Mouse (Mus musculus) heart, postnatal 4 days (tissue): ENCODE measurements around the gene Spock1. TPM values are rescaled to one million over a fixed set of nuclear protein-coding genes. Genes with fewer than 3 reads are reported as not detected.
"Not testable (repeated sequence)": the region's sequence is repeated elsewhere in the genome, so short reads cannot be mapped to it uniquely, and the experiment has no call there.

Experiments used
- DNase-seq: peaks from one replicate; pipeline ENCODE4 v3.0.0; 2021
- total RNA-seq, 2 experiments: library from RNA; stranded (reverse); gene quantifications; 2 replicates each; pipeline ENCODE4 v1.2.3; 2021

The Spock1 gene
- total RNA-seq, 2 experiments from 2014 or later, result 1.5 to 1.8 TPM

DNA sequence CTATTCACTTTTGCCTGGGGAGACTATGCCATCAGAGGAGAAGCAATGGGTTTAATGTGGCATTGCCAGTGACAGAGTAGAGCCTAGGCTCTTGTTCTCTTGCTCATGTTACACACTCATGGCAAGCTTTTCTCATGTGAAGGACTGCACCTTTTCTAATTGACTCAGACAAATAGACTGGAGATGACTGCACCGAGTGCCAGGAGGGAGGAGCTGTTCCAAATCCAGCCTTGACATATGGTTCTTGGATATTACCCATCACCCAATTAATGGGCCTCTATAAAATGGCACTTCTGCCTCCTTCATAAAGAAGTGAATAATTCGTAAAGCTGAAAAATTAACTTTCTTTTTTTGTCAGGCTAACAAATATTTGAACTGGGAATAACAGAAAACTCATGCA, 259.3 kb downstream of the Spock1 start:
- DNase-seq, result no peak

DNA sequence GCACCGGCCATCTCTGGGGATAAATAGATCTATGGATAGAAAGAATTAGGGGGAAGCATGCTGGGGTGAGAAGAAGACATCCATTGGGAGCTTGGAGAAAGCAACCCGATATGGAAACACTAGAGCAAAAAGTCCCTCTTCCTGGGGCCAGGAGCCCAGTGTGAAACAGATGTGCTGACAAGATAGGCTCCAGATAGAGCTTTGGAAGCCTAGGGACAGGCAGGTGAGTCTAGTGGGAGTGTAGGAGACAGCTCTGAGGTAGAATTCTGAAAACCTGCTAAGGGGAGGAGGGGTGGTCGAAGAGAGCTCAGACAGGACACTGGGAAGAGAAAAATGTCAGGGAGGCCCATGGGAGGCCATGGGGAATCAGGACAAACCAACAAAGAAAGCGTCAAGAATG, 260.7 kb downstream of the Spock1 start:
- no peak for DNase-seq

GRCm38 (mm10) chr13:57643036-57643435, 265.1 kb downstream of the Spock1 start:
- DNase-seq, result no peak

- DNase-seq, result no peak
These were observed 266.5 kb downstream of the Spock1 start for GRCm38 (mm10) chr13:57641649-57642048.

DNA sequence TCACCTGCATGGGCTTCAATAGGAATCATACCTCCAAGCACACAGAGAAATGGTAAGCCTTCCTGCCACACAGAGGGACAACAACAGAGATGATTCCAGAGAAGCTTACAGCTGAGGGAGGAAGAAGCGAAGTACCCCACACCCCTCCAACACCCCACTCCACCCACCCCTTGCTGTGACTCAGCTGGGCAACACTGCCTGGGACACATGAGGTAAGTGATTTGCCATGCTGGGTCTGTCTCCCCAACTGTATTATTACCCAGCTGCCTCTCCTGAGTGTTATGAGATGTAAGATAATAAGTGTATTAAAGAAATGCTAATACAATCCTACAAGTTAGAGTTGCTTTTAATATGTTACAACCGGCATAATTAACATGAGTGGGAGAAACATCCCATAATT, 267.2 kb downstream of the Spock1 start:
- no peak for DNase-seq

DNA sequence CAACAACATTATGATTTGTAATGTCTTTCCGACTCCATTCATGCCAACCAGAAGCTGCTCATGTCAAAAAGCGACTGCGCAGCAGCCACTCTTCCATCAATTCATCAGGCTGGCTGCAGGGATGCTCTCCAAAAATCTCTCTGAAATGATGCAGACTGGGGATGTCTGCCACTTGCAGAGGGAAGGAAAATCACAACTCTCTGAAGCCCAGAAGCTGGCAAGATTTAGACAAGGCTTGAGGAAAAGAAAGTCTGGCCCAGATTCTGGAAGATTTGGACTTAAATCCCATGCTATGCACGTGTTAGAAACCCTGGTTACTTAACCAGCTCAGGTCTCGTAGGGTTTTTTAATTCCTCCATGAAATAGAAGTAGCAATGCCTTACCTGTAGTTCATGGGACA, 269.3 kb downstream of the Spock1 start:
- no peak for DNase-seq

GRCm38 (mm10) chr13:57637606-57638132, 270.5 kb downstream of the Spock1 start:
- DNase-seq, result no peak

DNA sequence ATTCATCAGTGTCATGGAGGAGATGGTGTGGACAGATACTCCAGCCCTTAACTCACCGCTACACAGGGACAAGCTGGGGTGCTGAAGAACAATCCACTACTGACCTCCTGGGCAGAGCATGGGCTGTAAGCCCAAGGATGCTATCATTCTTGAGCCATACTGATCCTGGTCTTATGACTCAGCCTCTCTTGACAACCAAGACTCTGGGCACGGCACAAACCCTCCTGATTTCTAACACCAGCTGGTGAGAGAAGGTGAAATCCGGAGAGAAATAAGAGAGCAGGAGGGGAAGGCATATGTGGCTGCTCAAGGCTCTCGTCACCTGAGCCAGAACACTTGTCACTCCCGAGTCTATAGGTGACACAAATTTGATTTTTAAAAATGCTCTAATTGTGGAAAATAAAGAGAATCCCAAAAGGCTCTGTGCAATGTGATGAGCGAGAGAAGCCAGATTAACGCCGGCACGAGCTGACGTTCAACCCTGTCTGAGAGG, 271.0 kb downstream of the Spock1 start:
- DNase-seq, result no peak

DNA sequence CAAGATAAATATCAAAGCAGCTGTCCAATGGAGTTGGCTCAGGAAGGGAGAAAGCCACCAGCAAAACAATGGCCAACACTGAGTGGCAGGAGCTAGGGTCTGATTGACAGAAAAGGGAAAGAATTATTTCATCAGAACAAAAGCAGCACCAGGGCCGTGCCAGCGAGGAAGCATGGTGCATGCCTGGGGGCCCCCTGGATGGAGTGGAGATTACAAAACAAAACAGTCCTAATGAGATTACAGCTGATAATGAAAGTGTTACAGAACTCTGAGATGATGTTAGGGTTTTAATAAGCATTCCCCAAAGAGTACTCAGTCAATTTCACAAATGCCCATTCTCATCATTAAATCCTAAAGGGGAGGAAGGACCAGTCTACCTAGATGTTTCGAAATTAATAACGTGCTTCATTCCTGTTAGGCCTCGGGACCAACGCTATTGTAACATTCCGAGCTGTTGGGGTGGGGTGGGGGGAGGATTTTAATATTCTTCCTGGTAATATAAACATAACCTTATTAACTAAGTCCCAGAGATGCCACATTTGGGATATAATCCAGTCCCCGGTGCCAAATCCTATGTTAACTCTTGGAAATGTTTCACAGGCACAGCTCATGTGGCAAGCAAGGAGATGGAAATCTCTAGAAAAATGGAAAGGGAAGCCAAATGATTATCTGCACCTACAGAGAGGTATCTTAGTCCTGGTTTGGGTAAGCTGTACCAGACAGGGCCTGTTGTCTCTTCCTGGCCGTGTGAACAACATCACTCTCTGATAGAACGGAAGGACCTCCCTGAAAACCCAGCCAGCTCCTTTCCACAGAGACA, 271.7 kb downstream of the Spock1 start:
- no peak for DNase-seq

- DNase-seq, result no peak
These were observed 277.6 kb downstream of the Spock1 start for GRCm38 (mm10) chr13:57630532-57630931.

DNA sequence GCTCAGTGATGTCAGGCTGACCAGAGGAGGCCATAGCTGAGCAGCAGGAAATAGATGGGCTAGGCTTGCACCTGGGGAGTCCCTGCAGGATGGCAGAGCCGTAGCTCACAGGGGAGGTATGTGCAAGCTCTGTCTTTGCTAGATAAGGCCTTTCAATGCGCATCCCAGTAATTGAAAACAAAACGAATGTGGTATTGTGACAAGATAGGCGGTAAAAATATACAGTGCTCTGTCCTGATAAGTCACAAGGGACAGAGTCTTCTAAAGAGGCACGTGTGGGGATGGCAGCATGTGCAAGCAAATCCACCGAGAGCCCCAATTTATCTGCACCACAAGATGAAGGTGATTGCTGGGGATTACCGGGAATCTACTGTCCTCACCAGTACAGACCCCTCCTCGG, 279.9 kb downstream of the Spock1 start:
- DNase-seq, result no peak

GRCm38 (mm10) chr13:57626434-57626833, 281.7 kb downstream of the Spock1 start:
- DNase-seq, result no peak

DNA sequence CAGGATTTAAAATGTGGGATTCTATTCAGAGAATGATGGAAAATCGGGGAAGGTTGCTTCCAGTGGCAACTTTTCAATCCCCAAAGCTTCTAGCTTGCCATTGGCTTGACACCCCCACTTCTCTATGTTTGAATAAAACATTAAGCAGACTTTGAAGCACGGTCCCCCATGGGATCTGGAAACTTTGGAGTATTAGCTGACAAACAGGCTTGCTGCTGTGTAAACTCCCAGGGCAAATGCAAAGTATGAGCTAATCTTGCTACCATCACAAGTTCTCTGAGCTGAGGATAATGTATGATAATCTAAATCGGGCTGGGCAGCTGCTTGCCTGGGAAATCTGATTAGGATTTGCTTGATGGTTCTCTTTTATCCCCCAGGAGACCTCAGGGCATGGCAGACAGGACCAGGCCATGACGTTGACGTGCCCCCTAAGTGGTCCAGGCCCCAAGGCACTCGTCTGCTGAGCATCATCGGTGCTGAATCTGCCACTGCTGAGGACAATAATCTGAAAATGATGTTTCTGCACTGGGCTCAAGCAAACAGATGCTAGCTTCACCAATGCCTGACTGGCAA, 284.1 kb downstream of the Spock1 start:
- DNase-seq, result no peak

- no peak for DNase-seq
These were observed 288.9 kb downstream of the Spock1 start for GRCm38 (mm10) chr13:57619079-57619768.

DNA sequence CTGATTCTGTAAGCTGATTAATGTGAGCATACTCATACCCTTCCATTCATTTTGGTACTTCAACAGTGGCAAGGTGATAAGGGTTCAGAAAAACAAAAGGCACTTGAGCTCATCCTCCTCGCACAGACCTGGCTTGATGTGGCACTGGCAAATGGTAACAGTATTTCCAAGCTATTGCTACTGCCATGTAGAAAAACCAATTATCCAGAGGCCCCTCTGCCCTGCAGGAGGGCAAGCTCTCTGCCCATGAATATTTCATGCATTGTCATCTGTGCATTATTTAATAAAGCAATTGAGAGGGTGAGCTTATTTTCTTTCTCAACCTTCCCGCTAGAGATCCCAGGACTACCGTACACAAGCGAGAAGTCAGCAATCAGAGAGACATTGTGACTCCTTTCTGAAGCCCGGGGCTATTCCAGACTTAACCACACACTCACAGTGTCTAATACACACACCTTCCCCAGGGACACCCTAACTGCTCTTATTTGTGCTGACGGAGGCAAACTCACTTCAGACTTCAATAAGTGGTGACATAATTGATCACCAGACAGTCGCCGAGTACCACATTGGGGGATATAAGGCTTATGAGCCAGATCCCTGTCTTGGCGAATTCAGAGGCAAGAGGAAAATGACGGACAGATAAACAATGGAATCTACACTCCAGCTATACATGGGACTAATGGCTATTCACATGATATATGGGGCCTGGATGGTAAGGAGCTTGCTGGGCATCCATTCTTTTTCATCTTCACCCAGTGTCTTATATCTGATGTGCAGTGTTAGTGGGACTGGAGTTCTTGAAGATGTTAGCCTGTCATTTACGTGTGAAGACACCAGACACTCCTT, 296.6 kb downstream of the Spock1 start:
- DNase-seq, result no peak

DNA sequence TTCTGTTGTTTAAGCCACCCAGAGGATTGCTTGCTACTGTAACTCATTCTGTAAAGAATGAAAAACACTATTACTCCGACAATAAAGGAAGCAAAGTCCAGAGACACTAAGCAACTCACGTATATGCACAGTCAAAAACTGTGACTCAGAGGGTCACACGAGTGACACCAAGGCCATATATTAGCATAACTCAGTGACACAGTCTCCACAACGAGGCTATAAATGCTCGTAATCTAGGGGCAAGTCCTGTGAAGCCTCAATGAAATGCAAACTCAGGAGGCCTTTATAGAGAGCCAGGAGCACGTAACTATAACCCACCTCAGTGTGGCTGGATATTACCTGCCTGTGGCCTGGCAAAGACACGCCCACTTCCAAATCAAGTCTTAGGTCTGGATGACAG, 298.2 kb downstream of the Spock1 start:
- no peak for DNase-seq

DNA sequence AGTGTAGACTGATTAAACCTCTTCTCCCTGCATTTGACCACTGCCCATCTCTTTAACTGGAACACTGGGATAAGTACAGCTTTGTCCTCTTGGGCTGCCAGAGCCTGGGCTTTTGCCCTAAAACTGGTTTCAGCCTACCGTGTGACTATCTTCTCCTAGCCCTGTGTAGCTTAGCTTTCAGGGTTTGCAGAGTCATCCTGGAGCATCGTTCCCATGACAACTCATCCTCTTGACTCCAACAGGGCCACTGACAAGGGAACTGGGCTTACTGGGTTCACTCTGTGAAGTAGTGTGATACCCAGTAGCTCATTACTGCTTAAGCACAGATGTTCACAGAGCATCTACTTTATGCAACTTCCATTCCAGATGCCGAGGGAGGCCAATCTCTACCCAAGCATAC, 303.7 kb downstream of the Spock1 start:
- no peak for DNase-seq

GRCm38 (mm10) chr13:57603226-57603625, 304.9 kb downstream of the Spock1 start:
- DNase-seq, result no peak

- no peak for DNase-seq
These were observed 312.4 kb downstream of the Spock1 start for GRCm38 (mm10) chr13:57595761-57596051.

DNA sequence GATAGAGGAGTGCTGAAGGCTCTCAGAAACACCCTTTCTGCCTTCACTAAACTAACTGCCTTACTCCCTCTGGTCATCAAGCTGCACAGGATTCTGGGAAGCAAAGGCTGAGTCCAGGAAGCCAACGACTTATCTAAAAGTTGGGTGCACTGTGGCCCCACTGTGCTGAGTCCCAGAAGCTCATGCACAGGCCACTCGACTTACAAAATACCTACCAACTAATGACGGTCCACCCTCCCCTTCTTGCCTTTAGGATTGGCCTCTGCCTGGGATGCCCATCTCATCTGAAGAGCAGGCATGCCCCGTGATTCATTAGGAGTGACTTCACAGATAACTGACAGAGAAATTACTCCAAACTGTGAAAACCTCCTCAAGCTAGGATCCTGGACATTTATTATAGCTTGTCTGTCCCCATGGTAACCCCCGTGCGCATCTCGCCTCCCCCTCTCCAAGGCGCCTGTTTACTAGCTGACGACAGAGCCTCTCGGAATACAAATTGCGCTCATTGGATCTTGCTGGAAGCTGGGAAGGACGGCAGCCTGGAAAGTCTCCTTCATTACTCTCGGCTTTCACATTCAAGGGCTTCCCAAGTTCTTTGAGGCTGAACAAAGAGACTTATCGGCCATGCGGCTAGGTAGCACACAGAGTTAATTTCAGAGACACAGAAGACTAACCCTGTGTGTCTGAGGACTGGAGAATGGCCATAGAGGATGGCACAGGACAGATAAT, 312.9 kb downstream of the Spock1 start:
- no peak for DNase-seq

- not testable (repeated sequence) for DNase-seq
These were observed 318.7 kb downstream of the Spock1 start for GRCm38 (mm10) chr13:57589338-57589914.
